In the genomic region with DNA sequence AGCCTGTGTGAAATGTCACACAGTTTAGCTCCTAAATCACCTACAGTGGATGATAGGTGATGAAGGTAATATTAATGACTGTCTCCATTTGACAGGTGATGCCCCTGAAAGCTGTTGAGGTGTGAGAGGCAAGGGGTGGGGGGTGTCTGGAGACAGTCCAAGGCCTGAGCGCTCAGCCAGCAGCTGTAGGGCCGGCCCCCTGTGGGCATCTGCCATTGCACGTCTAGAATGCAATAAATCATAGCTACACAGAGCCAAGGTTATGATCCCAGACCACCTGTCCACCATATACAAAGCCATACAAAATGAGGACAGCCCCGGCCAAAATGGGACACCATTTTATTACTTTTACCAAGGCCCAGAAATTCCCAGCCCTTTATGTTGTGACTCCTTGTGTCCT, we compare ENCODE assay signal across 25 mouse cellular contexts. TPM values are rescaled to one million over a fixed set of nuclear protein-coding genes. Genes with fewer than 3 reads are reported as not detected.
DNase-seq lines count a peak whose midpoint lies in the region; ATAC-seq lines count a peak whose summit lies in the region.
"Had no signal": no experiment of that assay in that cellular context is flagged by ENCODE, and none has a peak within 500 bp of the region (broad histone marks: within the 10 kb centered on the region; RNA-seq: fewer than 3 reads in every experiment).

No protein-coding gene starts in this region.

- ATAC-seq in cerebellum, adult (ENCODE audit: insufficient number of reproducible peaks, low FRiP score, low TSS enrichment) = no peak
- ATAC-seq: forebrain, embryonic 15.5 days; intestine, embryonic 15.5 days; Patski had no signal

- peak; percentile 41 for DNase-seq in cerebellum, adult 8-10 months
- DNase-seq in heart, adult 11 months = peak; percentile 84
- DNase-seq in heart, postnatal 25 days (ENCODE audit: low spot score) = no peak
- peak; percentile 90 for DNase-seq in left cerebral cortex, postnatal 4 days
- no peak for DNase-seq in left cerebral cortex, postnatal 25 days (ENCODE audit: low spot score in 2 of 2)
- peak; percentile 90 to 93 for DNase-seq in cerebellum, postnatal 10 days
- no peak for DNase-seq in yolk sac, embryonic 10.5 days (ENCODE audit: low spot score)
- DNase-seq: adrenal gland, postnatal 10 days; B cell, adult 2 months; embryo, embryonic 11 days; gastrocnemius, postnatal 25 days; heart, adult 2 months; heart, postnatal 14 days; kidney, adult 11 months; kidney, adult 8-10 months had no signal

- intact Hi-C loops in heart, postnatal 25 days (cut with DNase I) = no loop called here
- intact Hi-C loops in left cerebral cortex, postnatal 4 days (cut with DNase I) = no loop called here
- intact Hi-C loops in left cerebral cortex, postnatal 25 days (cut with DNase I) = no loop called here

RNA-seq across cellular contexts. Expression of a gene that starts 1.7 kb away (rescaled TPM):
- not detected for total RNA-seq in heart, postnatal 25 days (2021)
- total RNA-seq in left cerebral cortex, postnatal 4 days (2021) = under 1 TPM; 0.58 to 0.64 TPM
- total RNA-seq in left cerebral cortex, postnatal 25 days (2021) = 1 to 10 TPM; 1.1 to 1.3 TPM
- total RNA-seq: adrenal gland, adult 18-20 months; adrenal gland, postnatal 10 days; adrenal gland, postnatal 4 days; CH12.LX; G1E; gastrocnemius, adult 8-10 months; gastrocnemius, postnatal 25 days; heart, adult 2 months; hematopoietic stem cell, adult 5-6 weeks had no signal

RNA-seq across cellular contexts. Expression of a gene that starts 18.3 kb away (rescaled TPM):
- 10 to 100 TPM; 20.1 to 20.2 TPM for total RNA-seq in heart, postnatal 25 days (2021)
- 10 to 100 TPM; 24.2 to 26.2 TPM for total RNA-seq in left cerebral cortex, postnatal 4 days (2021)
- 10 to 100 TPM; 23.0 to 24.6 TPM for total RNA-seq in left cerebral cortex, postnatal 25 days (2021)

RNA-seq across cellular contexts. Expression of a gene that starts 24.5 kb away (rescaled TPM):
- under 1 TPM in 1 of 2 experiments, not detected in 1; 0.05 TPM for total RNA-seq in heart, postnatal 25 days (2021)
- 10 to 100 TPM; 90.3 to 92.2 TPM for total RNA-seq in left cerebral cortex, postnatal 4 days (2021)
- total RNA-seq in left cerebral cortex, postnatal 25 days (2021) = 100 to 1,000 TPM; 118 to 128 TPM
- total RNA-seq: gastrocnemius, adult 8-10 months; gastrocnemius, postnatal 25 days had no signal

RNA-seq across cellular contexts. Expression of a gene that starts 30.5 kb away (rescaled TPM):
- 1 to 10 TPM; 1.3 to 1.4 TPM for total RNA-seq in heart, postnatal 25 days (2021)
- 1 to 10 TPM; 2.4 to 2.7 TPM for total RNA-seq in left cerebral cortex, postnatal 4 days (2021)
- 1 to 10 TPM; 1.6 to 2.0 TPM for total RNA-seq in left cerebral cortex, postnatal 25 days (2021)

RNA-seq across cellular contexts. Expression of a gene that starts 38.7 kb away (rescaled TPM):
- total RNA-seq in heart, postnatal 25 days (2021) = 10 to 100 TPM; 23.7 to 24.3 TPM
- 10 to 100 TPM; 39.2 to 40.2 TPM for total RNA-seq in left cerebral cortex, postnatal 4 days (2021)
- 10 to 100 TPM; 30.3 to 32.2 TPM for total RNA-seq in left cerebral cortex, postnatal 25 days (2021)

Comparison
In these comparisons a context has a peak if more than half of its experiments do, and no peak if none do; other contexts are left out.
1. DNase-seq: peak in cerebellum, adult 8-10 months (single experiment), heart, adult 11 months (single experiment), left cerebral cortex, postnatal 4 days (single experiment) and cerebellum, postnatal 10 days (2 of 2); none in heart, postnatal 25 days (single experiment), left cerebral cortex, postnatal 25 days (0 of 2) and yolk sac, embryonic 10.5 days (single experiment).
2. RNA of a gene that starts 24.5 kb away (total RNA-seq): 118 to 128 TPM in left cerebral cortex, postnatal 25 days and 90.3 to 92.2 TPM in left cerebral cortex, postnatal 4 days; 0.05 TPM in heart, postnatal 25 days; every median in the first group is over 10 times any median in the second.